Mouse (Mus musculus) cerebellum, postnatal 36 days (tissue): ENCODE results near the gene H60b.
"Not testable (repeated sequence)": the region's sequence is repeated elsewhere in the genome, so short reads cannot be mapped to it uniquely, and the experiment has no call there.

Experiments
- DNase-seq, 2 experiments: peaks; one replicate each; pipeline ENCODE4 v3.0.0; 2021 to 2022; ENCODE audit warnings: mixed read lengths in 2 of 2

The H60b gene

DNA sequence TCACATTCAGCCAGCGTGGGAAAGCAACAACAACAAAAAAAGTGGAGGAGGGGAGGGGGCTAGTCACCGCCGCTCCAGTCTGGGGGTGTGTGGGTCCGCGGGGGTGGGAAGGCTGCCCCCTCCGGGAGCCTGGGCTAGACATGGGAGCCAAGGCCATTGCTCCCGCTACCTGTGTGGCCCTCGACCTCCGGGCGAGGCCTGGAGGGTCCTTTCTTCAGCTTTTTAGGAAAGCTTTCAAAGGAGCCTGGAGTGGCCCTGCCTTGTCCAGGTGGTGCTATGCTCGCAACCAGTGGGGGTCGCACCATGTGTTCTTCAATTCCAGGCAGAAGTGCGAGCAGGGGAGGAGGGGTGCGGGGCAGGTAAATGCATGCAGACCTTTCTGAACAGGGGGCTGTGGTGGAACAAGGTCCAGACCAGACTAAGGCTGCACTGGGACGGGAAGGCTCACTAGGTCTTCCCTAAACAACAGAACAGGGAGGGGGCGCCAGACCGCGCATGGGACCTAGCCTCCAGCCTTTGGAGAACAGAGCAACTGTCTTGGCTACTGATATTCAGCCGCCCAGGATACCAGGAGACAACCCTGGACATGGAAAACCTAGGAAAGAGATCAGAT is 116.2 kb downstream of the H60b start:
- DNase-seq, result no peak

- not testable (repeated sequence) for DNase-seq
Observed at GRCm38 (mm10) chr10:22278468-22278867, 120.1 kb downstream of the H60b start.

GRCm38 (mm10) chr10:22282816-22283215 is 124.4 kb downstream of the H60b start:
- DNase-seq, result no peak

DNA sequence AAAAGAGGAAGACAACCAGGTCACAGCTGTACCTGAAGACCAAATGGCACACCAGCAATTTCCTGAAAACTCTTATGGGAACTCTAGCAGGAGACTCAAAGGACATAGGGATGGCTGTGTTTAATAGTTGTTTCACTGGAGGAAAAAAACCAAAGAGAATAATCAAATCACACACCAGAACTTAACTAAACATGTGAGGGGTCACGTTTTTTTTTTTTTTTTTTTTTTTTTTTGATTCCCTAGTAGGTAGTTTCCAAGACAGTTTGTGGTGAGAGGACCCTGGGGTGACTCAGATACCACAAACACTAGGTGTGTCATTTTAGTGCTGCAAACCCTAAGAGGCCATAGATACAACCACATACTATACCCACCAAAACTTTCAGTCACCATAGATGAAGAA is 137.3 kb downstream of the H60b start:
- no peak for DNase-seq

- DNase-seq, result no peak
Observed at GRCm38 (mm10) chr10:22297033-22297762, 138.8 kb downstream of the H60b start.

DNA sequence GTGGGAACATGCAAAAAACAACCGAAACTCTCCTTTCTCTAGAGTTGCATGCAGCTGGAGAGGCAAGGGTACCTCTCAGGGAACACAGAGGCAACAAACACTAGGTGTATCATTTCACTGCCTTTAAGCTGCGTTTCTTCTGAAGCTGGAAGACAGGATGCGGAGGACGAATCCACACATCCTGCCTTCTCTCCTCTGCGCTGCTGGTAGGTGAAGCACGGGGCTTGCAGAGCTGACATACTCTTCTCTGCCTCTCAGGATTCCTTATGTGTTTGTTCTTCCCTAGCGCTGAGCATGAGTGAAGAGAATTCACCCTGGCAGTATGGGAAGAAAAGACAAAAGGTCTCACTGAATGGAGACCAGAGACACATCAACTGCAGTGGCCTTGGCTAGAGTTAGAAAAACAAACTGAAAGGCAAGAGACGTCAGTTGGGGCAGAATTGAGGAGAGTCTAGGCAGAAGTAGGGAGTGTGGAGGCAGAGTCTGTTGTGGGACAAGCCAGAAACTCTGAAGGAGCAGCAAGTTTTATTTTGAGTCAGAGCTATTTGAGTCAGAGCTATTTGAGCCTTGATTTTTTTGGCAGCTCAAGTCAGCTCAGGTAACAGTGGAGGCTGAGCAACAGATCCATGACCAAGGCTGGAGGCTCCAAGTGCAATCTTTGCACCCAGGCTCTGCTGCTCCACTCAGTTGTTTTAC is 139.5 kb downstream of the H60b start:
- no peak for DNase-seq

- DNase-seq, result no peak
Observed at GRCm38 (mm10) chr10:22299324-22299723, 140.9 kb downstream of the H60b start.

DNA sequence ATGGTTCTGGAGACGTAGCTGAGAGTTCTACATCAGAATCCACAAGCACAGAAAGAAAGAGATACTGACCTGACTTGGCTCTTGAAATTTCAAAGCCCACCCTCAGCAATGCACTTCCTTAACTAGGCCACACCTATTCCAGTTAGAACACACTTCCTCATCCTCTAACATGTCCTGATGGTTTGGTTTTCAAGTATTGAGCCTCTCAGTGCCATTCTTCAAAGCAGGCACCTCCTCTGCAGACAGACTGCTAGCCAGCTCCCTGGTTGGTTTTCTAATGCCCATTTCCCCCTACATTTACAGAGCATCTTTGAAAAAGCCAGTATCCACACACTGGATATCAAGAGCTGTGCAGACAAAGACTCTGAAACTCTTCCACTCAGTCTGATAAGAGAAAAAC is 143.3 kb downstream of the H60b start:
- no peak for DNase-seq

DNA sequence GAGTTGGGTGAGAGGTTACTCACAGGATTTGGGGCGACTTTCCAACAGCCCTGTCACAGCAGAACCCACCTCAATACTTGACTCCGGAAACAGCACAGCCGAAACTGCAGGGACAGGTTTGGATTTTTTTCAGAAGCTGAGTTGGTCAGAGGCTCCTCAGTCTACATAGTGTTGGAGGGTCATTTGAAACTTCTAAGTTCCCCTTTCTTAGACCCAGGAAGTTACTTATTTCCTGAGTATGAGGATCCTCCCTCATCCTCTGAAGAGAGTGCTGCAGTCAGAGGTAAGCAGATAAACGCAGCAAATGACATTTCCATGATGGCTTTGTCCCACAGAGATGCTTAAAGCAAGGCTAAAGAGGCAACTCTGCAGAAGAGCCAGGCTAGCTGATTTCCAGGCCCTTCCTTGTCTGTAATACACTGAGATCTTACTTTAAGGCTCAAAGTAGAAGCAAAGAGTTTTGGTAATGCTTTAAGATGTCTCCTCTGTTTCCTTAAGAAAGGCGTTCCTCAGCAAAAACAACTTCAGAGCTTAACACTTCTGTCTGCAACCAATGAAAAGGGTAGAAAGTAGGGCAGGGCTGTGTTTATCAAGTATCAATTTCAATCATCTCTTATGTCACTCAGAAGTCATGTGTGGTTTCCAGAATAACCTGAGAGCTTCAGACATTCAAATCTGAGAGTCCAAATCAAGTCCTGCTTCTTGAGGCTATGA is 144.1 kb downstream of the H60b start:
- DNase-seq, result no peak

DNA sequence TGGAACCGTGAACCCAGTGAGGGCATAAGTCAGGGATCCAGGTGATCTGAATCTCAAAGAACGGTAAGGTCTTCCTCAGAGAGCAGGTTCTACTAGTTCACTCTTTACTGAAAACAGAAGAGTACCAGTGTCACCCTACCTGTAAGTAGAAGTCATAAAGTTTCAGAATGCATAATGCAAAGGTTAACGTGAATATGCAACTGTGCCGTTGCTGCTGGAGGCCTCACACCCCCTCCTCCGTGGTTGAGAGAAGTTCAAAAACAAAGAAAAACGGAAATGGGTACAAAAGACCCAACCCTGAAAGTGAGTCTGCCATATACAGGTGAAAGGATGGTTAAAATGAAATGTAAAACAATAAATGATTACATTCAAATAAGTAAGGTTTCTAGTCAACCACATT is 145.3 kb downstream of the H60b start:
- DNase-seq, result no peak

GRCm38 (mm10) chr10:22305801-22306200 is 147.4 kb downstream of the H60b start:
- DNase-seq, result no peak

- DNase-seq, result no peak
Observed at GRCm38 (mm10) chr10:22306452-22306851, 148.1 kb downstream of the H60b start.

- no peak for DNase-seq
Observed at GRCm38 (mm10) chr10:22308221-22308620, 149.8 kb downstream of the H60b start.

DNA sequence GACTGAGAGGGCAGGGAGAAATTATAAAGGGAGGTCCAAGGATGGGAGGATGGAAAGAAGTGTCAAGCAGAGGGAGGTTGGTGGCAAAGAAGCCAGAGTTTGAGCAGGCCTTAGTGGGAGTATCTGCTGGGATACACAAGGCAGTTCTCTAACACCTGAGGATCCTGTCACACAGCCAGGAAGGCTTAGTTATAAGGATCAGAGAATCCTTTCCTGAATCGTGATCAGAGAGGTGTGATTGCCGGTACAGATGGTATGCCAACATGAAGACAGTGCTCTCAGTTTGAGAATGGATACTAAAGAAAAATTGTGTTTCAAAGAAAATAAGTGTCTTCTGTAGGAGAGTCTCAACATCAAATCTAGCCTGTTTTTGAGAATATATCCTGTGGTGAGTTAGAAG is 164.5 kb downstream of the H60b start:
- no peak for DNase-seq
